Mouse (Mus musculus): Measurements from ENCODE around the gene Ppm1j.

DNA sequence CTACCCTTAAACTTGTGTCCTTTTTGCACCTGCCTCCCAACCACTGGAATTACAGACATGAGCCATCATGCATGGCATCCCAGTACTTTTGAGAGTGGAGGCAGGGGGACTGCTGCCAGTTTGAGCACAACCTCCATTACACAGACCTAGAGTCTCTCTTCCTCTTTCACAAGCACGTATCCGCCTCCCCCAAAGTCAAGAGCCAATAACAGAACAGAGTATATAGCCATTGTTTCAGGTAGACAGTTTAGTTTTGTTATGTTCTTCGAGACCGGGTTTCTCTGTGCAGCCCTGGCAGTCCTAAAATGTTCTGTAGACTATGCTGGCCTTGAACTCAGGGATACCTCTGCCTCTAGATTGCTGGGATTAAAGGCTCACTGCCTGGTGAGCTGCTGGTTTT, 31.4 kb downstream of the Ppm1j start:
- no peak for TF ChIP-seq MYOG (IDR thresholded peaks at IDR 0.05; ENCODE audit: control insufficient read depth in 1 of 3, insufficient read depth in 1 of 3, insufficient read length in 2 of 3, low read depth in 2 of 3)
- TF ChIP-seq POLR2A (IDR thresholded peaks at IDR 0.05; ENCODE audit: insufficient read length, low read depth): no peak
- no peak for TF ChIP-seq E2F4 (IDR thresholded peaks at IDR 0.05; ENCODE audit: insufficient read depth)
- TF ChIP-seq REST (IDR thresholded peaks at IDR 0.05; ENCODE audit: insufficient read depth, insufficient read length): no peak
- no peak for TF ChIP-seq CEBPB (IDR thresholded peaks at IDR 0.05; ENCODE audit: insufficient read depth, poor library complexity, severe bottlenecking)
- TF ChIP-seq SRF (IDR thresholded peaks at IDR 0.05; ENCODE audit: control insufficient read depth, insufficient read length, low read depth): no peak
- no peak for TF ChIP-seq USF1 (IDR thresholded peaks at IDR 0.05; ENCODE audit: low read depth)
- TF ChIP-seq MAX (IDR thresholded peaks at IDR 0.05; ENCODE audit: low read depth): no peak
- no peak for TF ChIP-seq MYOD1 (IDR thresholded peaks at IDR 0.05; ENCODE audit: control insufficient read depth in 1 of 3, insufficient read length in 2 of 3, low read depth in 2 of 3)
- TF ChIP-seq TCF12 (IDR thresholded peaks at IDR 0.05; ENCODE audit: insufficient read depth, poor library complexity, severe bottlenecking): no peak
- TF ChIP-seq TCF3 (IDR thresholded peaks at IDR 0.05; ENCODE audit: insufficient read length, low read depth): no peak
- TF ChIP-seq POLR2AphosphoS2 (IDR thresholded peaks at IDR 0.05; ENCODE audit: insufficient read length, low read depth): no peak

Measured in myocyte (in vitro differentiated cells).